Mouse (Mus musculus) intestine, embryonic 16.5 days (tissue): ENCODE data around the gene Bcl2l11. TPM values are rescaled to one million over a fixed set of nuclear protein-coding genes. Genes with fewer than 3 reads are reported as not detected.

Experiments used
- ATAC-seq: fragments of 200-750 bp; cut with Nextera tagmentation; 2 replicates; pipeline ENCODE4 v1.8.0; 2017; ENCODE audit warnings: moderate TSS enrichment, moderate library complexity
- H3K27ac ChIP-seq: fragments of 300-500 bp; sonication (generic); 2 replicates; pipeline ENCODE4 v1.5.1; 2014; ENCODE audit warnings: mild to moderate bottlenecking, low read length
- H3K27me3 ChIP-seq: fragments of 300-500 bp; sonication (generic); replicated peaks from 2 replicates; pipeline ENCODE4 v1.6.1; 2014; ENCODE audit warnings: low read length, control low read depth, mixed read lengths; ENCODE audit not compliant: control insufficient read depth, insufficient read depth
- H3K36me3 ChIP-seq: fragments of 300-500 bp; sonication (generic); 2 replicates; pipeline ENCODE4 v1.6.1; 2014; ENCODE audit warnings: low read length, control low read depth; ENCODE audit not compliant: control insufficient read depth, insufficient read depth
- H3K4me1 ChIP-seq: fragments of 300-500 bp; sonication (generic); 2 replicates; pipeline ENCODE4 v1.6.1; 2014; ENCODE audit warnings: low read length, control low read depth, mixed read lengths; ENCODE audit not compliant: control insufficient read depth, insufficient read depth
- H3K4me2 ChIP-seq: fragments of 300-500 bp; sonication (generic); 2 replicates; pipeline ENCODE4 v1.6.1; 2014; ENCODE audit warnings: low read depth, low read length, control low read depth
- H3K4me3 ChIP-seq: fragments of 300-500 bp; sonication (generic); 2 replicates; pipeline ENCODE4 v1.5.1; 2014; ENCODE audit warnings: mild to moderate bottlenecking, low read length
- H3K9ac ChIP-seq: fragments of 300-500 bp; sonication (generic); 2 replicates; pipeline ENCODE4 v1.6.1; 2014; ENCODE audit warnings: low read depth, low read length
- H3K9me3 ChIP-seq: fragments of 300-500 bp; sonication (generic); 2 replicates; pipeline ENCODE4 v1.6.1; 2016; ENCODE audit warnings: low read length, control low read depth; ENCODE audit not compliant: control insufficient read depth
- whole genome bisulfite sequencing: fragments of 180-500 bp; shearing (Covaris S2); extraction: QIAGEN DNeasy Blood & Tissue Kit; methylation state at CpG from one replicate; pipeline ENCODE4 v1.1.7; 2014; 5-methylcytosine and 5-hydroxymethylcytosine counted together
- polyA plus RNA-seq: library from polyadenylated mRNA; unstranded; fragments of >200 nt; fragmentation: Nextera tagmentation; extraction: Ambion mirVana; gene quantifications from 2 replicates; pipeline ENCODE4 v1.2.1, GENCODE M21; 2015

Gene Bcl2l11
- polyA plus RNA-seq, 1 experiment from 2014 or later, result 10.6 TPM

DNA sequence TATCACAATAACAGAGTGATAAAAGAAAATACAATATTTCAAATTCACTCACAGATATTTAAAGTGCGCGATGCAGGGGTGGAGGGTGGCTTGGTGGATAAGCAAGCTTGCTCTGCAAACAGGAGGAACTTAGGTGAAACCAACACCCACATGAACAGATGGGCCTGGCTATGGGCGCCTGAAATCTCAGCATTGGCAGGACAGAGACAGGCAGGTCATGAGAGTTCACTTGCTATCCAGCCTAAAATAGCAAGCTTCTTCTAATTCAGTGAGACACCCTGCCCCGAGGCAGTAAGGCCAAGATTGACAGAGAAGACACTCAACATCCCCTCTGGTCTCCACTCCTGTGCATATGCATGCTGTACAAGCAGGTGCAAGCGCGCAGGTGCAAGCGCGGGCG is 23.8 kb upstream of the Bcl2l11 start:
- H3K4me3 ChIP-seq, result no peak overlapping the region
- WGBS, result 88% methylated on average over 9 of the region's 9 CpGs

DNA sequence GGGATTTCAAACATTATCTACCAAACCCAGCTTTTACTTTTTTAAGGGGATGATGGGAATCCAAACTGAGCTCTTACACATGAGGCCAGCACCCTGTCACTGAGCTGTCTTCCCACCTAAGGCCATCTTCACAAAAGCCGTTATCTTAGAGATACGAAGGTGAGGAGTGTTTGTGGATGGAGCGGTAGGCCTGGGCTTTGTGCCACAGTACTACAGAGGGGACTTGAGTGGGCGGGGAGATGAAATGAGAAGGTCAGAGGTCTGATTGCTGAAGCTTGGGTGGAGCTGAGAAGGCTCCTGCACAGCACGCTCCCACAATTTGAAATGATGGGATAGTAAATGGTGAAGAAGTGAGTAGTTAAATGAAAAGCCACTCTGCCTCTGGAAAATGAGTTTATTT is 21.0 kb upstream of the Bcl2l11 start:
- Histone ChIP-seq H3K4me3 (no peak overlapping the region), H3K27ac (no peak overlapping the region), H3K27me3 (no peaks in the 10 kb centered on the region), H3K4me1 (no peaks in the 10 kb centered on the region), H3K9me3 (no peaks in the 10 kb centered on the region), H3K36me3 (no peaks in the 10 kb centered on the region), H3K4me2 (no peak overlapping the region), H3K9ac (no peak overlapping the region)
- WGBS, result 70% methylated on average over 5 of the region's 5 CpGs
- no peak for ATAC-seq

More for the DNA sequence above, 23.8 kb upstream of the Bcl2l11 start:
- Histone ChIP-seq H3K36me3 (no peaks in the 10 kb centered on the region), H3K9ac (no peak overlapping the region), H3K4me2 (no peak overlapping the region), H3K27me3 (no peaks in the 10 kb centered on the region), H3K4me1 (no peaks in the 10 kb centered on the region), H3K9me3 (no peaks in the 10 kb centered on the region), H3K27ac (no peak overlapping the region)
- no peak for ATAC-seq

DNA sequence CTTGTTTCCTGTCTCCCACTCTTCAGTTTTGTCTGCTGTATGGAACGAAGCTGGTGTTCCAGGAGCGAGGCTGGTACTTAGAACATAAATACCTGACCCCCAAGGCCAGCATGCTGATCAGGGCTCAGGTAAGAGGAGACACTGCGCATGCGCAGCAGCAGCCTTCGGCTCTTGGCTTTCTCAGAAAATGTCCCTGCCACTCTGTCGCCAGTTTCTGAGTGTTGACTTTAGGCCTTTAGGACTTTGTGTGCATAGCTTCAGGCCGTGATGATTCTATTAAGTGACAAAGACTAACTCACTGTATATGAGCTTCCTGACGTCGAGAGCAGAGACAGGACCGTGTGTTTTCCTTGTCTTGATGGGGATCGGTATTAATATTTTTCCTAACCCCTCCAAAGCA is 20.2 kb upstream of the Bcl2l11 start:
- Histone ChIP-seq H3K4me3 (no peak overlapping the region), H3K4me1 (no peaks in the 10 kb centered on the region), H3K4me2 (no peak overlapping the region), H3K27ac (no peak overlapping the region), H3K9me3 (no peaks in the 10 kb centered on the region), H3K9ac (no peak overlapping the region), H3K36me3 (no peaks in the 10 kb centered on the region), H3K27me3 (no peaks in the 10 kb centered on the region)
- no peak for ATAC-seq
- WGBS, result 77% methylated on average over 11 of the region's 11 CpGs

DNA sequence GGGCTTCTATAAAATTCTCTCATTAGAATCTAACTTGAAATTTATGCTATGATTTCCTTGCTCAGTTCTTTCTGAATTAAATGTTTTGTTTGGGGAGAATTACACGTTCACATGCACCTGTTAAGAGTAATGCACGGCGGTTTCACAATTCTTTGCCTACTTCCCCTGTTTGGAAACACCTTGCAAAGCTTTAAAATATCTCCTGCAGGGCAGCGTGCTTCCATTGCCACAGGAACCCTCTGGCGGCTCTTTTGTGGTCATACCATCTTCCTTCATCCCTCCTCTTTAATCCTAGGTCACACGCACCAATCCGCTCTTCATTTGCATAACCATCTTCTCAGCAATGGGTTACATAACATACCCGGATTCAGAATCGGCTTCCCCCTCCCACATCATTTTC is 14.3 kb upstream of the Bcl2l11 start:
- Histone ChIP-seq H3K9ac (no peak overlapping the region), H3K27me3 (no peaks in the 10 kb centered on the region)
- 72% methylated on average over 9 of the region's 9 CpGs for WGBS

DNA sequence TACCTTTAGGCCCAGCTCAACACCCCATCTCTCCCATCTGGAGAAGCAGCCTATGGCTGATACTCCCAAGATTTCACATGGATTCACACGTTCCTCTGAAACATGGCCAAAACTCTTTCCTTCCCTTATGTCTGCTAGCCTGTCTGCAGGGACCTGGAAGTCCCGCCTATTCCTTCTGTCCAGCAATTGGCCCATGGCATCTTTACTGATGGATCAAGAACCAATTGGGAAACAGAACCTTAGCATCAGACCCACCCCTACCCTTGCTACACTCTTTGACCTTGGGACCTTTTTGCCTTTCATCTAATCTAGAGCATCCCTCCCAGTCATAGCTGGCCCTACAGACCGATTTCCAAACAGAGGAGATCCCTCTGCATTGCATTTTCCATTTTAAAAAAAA is 11.2 kb upstream of the Bcl2l11 start:
- WGBS, result 80% methylated on average over 3 of the region's 3 CpGs
- Histone ChIP-seq H3K4me3 (no peak overlapping the region), H3K9ac (no peak overlapping the region)

More for the DNA sequence above, 14.3 kb upstream of the Bcl2l11 start:
- H3K9me3 ChIP-seq, result no peaks in the 10 kb centered on the region
- no peak overlapping the region for H3K4me3 ChIP-seq
- no peaks in the 10 kb centered on the region for H3K4me1 ChIP-seq
- no peaks in the 10 kb centered on the region for H3K36me3 ChIP-seq
- H3K4me2 ChIP-seq, result no peak overlapping the region
- H3K27ac ChIP-seq, result no peak overlapping the region
- no peak for ATAC-seq

DNA sequence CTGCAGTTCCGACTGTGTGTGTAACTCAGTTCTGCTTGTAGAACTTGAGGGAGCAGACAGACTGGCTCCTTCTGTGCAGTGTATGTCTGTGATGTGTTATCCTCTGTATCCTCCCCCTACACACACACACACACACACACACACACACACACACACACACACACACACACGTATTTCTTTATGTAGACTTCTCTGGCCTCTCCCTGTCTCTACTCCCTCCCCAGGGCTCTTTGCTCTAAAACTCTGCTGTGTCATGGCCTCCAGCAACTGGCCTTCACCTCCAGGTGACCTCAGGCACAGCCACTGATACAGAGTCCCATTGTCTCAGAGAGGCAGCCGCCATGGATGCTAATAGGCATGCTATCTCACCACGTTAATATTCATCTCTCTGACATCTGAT is 10.3 kb upstream of the Bcl2l11 start:
- no peak overlapping the region for H3K9ac ChIP-seq
- no peaks in the 10 kb centered on the region for H3K36me3 ChIP-seq
- H3K27me3 ChIP-seq, result no peaks in the 10 kb centered on the region
- 51% methylated on average over 4 of the region's 4 CpGs for WGBS
- H3K9me3 ChIP-seq, result no peaks in the 10 kb centered on the region
- no peak overlapping the region for H3K27ac ChIP-seq
- H3K4me3 ChIP-seq, result no peak overlapping the region
- H3K4me1 ChIP-seq, result no peaks in the 10 kb centered on the region
- H3K4me2 ChIP-seq, result no peak overlapping the region
- ATAC-seq, result no peak

More for the DNA sequence above, 11.2 kb upstream of the Bcl2l11 start:
- Histone ChIP-seq H3K9me3 (no peaks in the 10 kb centered on the region), H3K27ac (no peak overlapping the region), H3K4me1 (no peaks in the 10 kb centered on the region), H3K27me3 (no peaks in the 10 kb centered on the region), H3K4me2 (no peak overlapping the region), H3K36me3 (no peaks in the 10 kb centered on the region)
- no peak for ATAC-seq

DNA sequence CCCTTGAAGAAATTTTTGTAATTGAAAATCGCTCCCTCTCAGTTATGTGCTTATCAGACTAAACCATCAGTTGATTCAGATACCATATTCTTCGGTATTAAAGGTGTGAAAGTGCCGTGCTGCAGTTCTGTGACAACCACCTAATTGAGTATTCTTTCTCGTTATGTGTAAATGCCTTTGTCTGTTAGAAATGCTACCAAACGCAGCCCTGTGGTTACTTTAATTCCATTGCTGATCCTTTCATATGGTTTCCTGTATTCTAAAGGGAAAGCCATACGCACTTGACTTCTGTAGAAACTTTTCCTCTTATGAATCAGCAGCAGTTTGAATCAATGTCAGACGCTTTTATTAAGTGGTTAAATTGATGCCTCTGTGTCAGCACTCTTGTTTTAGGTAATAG is 8.2 kb upstream of the Bcl2l11 start:
- no peak overlapping the region for H3K9ac ChIP-seq
- H3K4me3 ChIP-seq, result no peak overlapping the region
- H3K36me3 ChIP-seq, result no peaks in the 10 kb centered on the region
- H3K27me3 ChIP-seq, result 0 out of 2 replicates have a peak, but pooled peaks cover 2% of the 10 kb centered on the region
- no peak for ATAC-seq
- H3K27ac ChIP-seq, result no peak overlapping the region
- WGBS, result 83% methylated on average over 7 of the region's 7 CpGs
- H3K4me2 ChIP-seq, result no peak overlapping the region
- H3K4me1 ChIP-seq, result peaks cover 1% of the 10 kb centered on the region; the same call in 1 of the 2 replicates
- no peaks in the 10 kb centered on the region for H3K9me3 ChIP-seq

DNA sequence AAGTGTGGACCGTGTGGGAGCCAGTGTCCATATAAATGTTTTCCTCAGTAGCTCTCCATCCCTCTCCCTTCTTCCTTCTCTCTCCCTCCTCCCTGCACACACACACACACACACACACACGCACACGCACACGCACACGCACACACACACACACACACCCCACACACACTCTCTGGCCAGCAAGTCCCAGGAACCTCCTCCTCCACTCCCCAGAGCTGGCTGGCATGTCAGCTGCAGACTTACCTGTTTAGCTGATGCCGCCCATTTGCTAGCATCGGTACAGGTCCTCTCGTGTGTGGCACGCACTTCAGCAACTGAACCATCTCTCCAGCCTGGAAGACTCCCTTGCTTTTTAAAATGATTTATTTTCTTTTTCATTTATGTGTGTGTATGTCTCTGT is 6.9 kb upstream of the Bcl2l11 start:
- H3K4me2 ChIP-seq, result no peak overlapping the region
- H3K27me3 ChIP-seq, result peaks cover 8% of the 10 kb centered on the region; the same call in 1 of the 2 replicates
- no peak for ATAC-seq
- no peaks in the 10 kb centered on the region for H3K36me3 ChIP-seq
- 95% methylated on average over 9 of the region's 9 CpGs for WGBS
- H3K9me3 ChIP-seq, result no peaks in the 10 kb centered on the region
- H3K9ac ChIP-seq, result no peak overlapping the region
- no peak overlapping the region for H3K27ac ChIP-seq
- H3K4me3 ChIP-seq, result no peak overlapping the region
- H3K4me1 ChIP-seq, result peaks cover 15% of the 10 kb centered on the region

DNA sequence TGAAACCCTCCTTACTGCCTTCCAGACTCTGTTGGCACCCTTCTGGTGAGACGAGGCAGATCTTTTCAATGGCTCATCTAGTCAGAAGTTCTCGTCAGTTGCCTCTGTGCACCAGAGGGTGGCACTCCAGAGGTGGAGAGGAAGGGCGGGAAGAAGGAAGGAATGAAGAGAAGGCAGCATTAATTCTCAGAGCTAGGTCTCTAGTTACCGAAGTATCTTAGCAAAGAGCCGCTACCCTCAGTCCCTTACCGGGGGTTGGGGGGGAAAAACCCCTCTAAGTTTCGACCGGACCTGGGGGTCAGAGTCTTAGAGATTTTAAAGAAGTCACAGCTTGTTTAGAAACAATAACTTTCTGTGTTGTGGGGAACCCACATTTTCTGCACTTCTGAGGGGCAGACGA is 3.3 kb upstream of the Bcl2l11 start:
- Histone ChIP-seq H3K9ac (no peak overlapping the region), H3K4me3 (peak overlapping the region; percentile 34)

More for the DNA sequence above, 3.3 kb upstream of the Bcl2l11 start:
- peaks cover 26% of the 10 kb centered on the region for H3K4me1 ChIP-seq
- peaks cover 13% of the 10 kb centered on the region; the same call in 1 of the 2 replicates for H3K27me3 ChIP-seq
- no peak for ATAC-seq
- WGBS, result 3% methylated on average over 9 of the region's 9 CpGs
- H3K4me2 ChIP-seq, result peak overlapping the region; percentile 99
- H3K9me3 ChIP-seq, result no peaks in the 10 kb centered on the region
- no peak overlapping the region for H3K27ac ChIP-seq
- H3K36me3 ChIP-seq, result no peaks in the 10 kb centered on the region
